Mouse (Mus musculus) thymus, adult 2 months (tissue): ENCODE data around the gene Prcd.

ENCODE experiments used
- CTCF ChIP-seq: fragments of 200-500 bp; IDR thresholded peaks from 2 replicates; pipeline ENCODE4 v1.5.1; 2012; ENCODE audit warnings: mild to moderate bottlenecking, control low read depth, low read length, moderate library complexity, borderline replicate concordance; ENCODE audit not compliant: control insufficient read depth, poor library complexity, insufficient read depth; ENCODE audit errors: extremely low read depth
- POLR2A ChIP-seq: fragments of 200-500 bp; IDR thresholded peaks from 2 replicates; pipeline ENCODE4 v1.6.1; 2012; ENCODE audit warnings: mild to moderate bottlenecking, low read length, control low read depth, moderate library complexity; ENCODE audit not compliant: control insufficient read depth, poor library complexity, insufficient read depth; ENCODE audit errors: extremely low read depth

DNA sequence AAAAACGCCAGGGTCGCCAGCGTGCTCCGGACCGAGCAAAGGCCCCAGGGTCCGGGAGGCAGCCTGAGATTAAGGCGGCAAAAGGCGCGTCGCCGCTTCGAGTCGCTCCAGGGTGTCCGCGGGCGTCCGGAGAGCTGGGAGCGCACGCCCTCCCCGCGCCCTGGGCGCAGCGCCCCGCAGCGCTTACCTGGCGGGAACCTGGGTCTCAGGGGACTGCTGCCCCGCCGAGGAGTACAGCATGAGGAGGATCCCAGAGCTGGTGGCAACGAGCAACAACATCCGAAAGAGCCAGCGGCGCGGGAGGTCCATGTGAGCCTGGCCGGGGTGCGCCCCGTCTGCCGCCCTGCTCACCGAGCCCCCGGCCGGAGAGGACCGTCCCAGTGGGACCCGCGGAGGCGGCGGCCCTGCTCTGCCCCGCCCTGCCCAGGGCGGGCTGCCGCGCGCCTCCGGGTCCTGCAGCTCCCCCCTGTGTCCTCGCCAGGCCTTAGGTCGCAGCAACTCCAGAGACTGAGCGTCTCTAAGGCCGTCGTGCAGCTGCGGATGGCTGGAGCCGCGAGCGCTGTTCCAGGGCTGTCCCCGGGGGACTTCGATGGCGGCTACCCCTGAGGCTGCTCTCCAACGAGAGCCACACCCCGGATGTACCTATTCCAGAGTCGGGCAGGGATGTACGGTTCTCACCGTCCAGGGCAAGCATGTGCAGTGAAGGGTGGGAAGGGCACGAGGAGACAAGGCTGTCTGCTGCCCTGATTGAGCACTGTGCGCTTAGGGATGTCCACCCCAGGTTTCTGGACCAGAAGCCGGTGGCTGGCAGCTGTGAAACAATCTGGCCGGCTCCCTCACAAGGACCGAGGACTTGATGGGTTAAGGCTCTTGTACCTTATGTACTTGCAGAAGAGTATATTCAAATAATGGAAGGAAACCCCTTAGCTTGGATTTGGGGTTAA is 41.2 kb downstream of the Prcd start:
- TF ChIP-seq POLR2A (no peak), CTCF (no peak)
